Mouse (Mus musculus): Measurements from ENCODE around the gene Myo1h.

Myo1h gene

DNA sequence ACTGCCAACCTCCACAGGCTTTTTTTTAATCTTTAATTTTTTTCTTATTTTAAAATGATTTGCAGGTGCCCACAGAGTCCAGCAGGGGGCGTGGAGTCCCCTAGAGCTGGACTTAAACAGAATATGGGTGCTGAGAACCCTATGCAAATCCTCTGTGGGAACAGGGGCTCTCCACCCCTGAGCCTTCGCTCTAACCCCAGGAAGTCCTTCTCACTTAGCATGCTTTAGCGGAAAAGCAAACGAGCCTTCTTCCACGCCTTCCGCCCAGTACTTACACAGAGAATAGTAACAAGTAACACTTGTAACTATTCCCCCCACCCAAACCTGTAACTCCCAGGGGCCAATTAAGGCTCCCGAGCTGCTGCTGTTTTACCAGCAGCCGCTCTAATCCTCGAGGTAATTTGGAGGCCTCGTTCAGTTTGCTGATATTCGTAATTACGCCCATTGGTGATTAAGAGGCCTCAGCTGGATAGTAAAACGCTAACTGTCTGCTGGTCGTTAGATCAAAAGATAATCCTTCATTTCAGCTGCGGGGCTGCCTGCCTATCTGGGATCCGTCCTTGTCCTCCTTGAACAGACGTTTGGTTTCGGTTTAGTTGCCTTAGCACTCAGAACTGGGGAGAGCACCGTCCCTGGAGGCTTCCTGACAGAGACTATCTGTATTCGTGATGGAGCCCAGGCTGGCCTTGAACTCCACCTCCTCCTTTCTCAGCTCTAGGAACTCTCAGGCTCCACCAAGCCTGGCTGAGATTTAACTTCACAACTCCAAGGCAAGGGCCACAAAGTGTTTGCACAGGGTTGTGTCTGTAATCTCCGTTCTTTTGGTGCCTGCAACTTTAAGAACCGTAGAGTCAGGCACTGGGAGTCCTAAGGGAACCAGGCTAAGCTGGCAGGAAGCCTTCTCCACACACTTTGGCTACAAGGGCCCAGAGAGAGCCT lies 8.0 kb downstream of the Myo1h start:
- no peak for DNase-seq (ENCODE audit: low spot score in 2 of 2)

- DNase-seq (ENCODE audit: low spot score in 2 of 2) = no peak
Measured at GRCm38 (mm10) chr5:114298212-114298894, 9.4 kb downstream of the Myo1h start.

GRCm38 (mm10) chr5:114299156-114299855 lies 10.3 kb downstream of the Myo1h start:
- DNase-seq (ENCODE audit: low spot score in 2 of 2) = no peak

DNA sequence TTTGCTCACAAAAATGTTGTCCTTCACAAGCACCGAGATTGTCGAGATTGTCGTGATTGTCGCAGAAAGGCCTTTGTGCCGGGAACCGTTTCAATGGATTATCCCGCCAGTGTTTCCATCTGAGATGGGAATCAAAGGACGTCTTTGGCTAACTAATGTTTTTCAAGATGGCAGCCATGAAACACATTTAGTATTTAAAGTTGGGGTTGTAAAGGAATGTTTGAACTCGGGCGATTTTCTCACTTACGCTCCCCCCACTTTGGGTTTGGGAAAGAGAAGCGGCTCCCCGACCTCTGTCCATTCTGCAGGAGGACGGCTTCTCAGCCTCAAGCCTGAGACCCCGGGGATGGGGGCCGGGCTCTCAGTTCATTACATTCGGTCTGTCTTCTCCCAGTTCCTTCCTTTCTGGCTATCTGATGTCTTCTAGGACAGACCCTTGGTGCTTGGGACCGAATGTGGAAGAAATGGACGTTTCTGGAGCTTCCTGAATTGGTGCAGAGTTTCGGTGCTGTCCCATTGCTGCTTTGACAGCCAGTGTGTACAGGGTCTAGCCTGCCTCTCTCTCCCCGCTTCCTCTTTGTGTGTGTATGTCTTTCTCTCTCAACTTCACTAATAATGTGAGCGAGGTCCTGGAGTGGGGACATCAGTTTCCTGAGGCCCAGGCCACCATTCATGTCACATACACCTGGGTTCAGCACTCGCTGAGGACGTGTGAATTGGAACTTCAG lies 11.1 kb downstream of the Myo1h start:
- no peak for DNase-seq (ENCODE audit: low spot score in 2 of 2)

GRCm38 (mm10) chr5:114303166-114303565 lies 14.2 kb downstream of the Myo1h start:
- no peak for DNase-seq (ENCODE audit: low spot score in 2 of 2)

DNA sequence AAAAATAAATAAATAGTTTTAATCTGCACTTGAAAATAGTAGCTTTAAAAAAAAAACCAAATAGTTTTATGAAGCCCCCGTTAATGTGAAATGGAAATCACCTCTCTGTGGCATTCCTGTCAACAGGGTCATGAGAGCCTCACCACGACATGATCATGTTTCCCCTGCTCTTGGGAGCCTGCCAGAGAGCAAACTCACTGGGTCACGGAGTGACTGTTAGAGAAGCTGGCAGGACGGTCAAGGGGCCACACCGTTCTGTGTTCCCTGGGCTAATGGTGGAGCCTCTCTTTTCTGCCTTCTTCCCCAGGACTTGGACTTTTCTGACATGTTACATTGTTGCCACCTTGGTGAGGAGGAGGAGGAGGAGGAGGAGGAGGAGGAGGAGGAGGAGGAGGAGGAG lies 17.5 kb downstream of the Myo1h start:
- DNase-seq (ENCODE audit: low spot score in 2 of 2) = no peak

DNA sequence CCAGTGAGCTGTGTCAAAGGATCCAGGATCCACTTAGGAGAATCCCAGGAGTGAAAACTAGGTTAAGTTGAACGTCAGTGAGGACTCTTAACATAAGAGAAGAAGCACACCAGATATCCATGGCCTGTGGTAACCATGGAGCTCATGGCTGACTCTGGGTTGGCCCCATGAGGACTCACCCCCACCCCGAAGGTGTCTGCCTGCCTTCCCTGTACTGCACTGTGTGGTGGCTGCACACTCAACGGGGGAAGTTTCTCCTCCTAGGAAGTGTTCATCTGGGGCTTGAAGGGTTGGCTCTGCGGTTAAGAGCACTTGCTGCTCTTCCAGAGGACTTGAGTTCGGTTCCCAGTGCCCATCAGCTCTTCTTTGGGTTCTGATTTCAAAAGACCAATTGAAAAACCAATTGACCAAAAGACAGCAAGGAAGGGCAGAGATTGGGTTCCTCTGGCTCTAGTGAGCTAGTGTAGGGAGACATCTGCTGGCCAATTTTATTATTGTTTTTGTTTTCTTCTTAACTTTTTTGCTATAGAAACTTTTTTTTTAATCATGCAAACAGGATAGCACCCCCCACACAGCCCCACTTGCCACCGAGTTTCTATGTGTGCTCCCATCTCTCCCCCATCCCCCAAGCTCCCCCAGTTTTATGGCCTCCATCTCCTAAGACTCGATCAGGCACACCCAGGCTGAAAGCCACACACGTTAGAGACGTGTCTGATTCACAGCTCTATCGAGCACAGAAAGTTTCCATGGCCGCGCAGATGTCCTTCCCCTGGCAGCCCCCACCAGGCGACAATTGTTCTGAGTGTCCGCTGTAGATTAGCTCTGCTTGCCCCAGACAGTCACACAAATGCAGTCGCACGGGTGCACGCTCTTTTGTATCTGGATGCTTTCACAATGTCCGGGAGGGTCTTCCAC lies 20.1 kb downstream of the Myo1h start:
- DNase-seq (ENCODE audit: low spot score in 2 of 2) = peak in 1 of 2 experiments; percentile 55

- no peak for DNase-seq (ENCODE audit: low spot score in 2 of 2)
Measured at GRCm38 (mm10) chr5:114309680-114310036, 20.7 kb downstream of the Myo1h start.

DNA sequence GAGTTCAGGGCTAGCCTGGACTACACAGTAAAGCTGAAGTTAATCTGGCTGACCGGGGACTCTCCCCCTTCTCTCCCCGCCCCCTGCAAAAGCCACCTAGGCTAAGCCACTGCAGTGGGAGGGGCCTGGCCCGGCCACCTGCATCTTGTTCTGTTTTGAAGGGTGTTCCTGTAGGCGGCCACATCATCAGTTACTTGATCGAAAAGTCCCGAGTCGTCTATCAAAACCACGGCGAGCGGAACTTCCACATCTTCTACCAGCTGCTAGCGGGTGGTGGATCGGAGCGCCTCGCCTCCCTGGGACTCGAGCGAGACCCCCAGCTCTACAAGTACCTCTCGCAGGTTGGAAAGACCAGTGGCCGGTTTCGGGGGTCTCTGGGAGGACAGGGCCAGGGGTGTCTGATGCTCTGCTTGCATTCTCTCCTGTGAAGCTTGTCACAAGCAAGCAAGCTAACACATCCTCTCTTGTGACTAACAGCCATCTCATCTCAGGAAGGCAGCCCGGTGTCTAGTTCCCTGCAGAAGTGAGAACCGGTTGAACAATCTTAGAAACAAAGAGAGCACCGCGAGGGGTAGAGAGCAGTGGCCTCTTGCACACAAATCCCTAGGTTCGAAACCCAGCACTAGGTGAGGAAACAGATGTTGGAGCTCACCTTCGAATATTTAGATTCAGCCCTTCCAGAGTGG lies 34.3 kb downstream of the Myo1h start:
- DNase-seq (ENCODE audit: low spot score in 2 of 2) = peak; percentile 33 to 40

DNA sequence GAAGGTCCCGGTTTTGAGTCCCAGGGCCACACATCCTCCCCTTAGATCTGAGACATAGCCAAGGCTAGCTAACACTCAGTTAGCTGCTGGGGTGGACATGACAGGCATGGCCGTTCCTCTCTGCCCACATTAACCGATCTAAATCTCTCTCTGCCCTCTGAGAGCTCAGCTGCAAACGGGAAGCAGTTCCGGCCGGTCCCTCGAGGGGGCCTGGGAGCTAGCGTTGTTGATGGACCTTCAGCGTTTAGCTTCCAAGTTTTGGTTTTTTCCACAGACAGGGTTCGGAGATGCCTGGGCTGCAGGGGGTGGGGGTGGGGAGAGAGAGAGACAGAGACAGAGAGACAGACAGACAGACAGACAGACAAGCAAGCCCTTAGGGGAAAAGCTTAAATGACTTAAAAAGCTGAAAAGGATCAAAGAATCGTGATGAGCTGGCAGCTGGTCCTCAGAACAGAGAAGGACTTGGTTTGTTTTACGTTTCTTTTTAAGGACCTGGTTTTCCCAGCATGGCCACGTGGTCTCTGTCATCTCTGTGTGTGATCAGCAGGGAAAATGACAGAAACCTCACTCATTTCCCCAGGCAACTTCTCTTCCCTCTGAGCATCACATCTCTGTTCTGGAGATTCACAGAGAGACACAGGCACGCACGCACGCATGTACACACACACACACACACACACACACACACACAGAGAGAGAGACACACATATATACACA lies 35.0 kb downstream of the Myo1h start:
- peak; percentile 23 to 52 for DNase-seq (ENCODE audit: low spot score in 2 of 2)

DNA sequence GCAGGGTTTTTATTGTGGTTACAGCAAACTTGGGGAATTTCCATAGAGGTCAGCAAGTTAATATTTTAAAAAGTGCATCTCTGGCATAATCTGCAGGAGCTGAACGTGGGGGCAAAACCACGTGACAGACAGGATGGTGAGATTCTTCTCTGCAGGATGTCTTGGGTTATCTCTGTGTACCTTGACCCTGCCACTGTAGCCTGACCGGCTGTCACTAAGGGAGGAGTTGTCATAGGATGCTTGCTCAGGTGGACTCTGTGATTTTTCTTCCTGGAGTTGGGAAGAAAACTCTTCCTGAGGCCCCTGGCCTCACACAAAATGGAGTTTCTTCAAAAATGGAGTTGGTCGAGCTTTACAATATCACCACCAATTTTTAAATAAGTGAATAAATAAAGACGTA lies 54.0 kb downstream of the Myo1h start:
- DNase-seq (ENCODE audit: low spot score in 2 of 2) = no peak

DNA sequence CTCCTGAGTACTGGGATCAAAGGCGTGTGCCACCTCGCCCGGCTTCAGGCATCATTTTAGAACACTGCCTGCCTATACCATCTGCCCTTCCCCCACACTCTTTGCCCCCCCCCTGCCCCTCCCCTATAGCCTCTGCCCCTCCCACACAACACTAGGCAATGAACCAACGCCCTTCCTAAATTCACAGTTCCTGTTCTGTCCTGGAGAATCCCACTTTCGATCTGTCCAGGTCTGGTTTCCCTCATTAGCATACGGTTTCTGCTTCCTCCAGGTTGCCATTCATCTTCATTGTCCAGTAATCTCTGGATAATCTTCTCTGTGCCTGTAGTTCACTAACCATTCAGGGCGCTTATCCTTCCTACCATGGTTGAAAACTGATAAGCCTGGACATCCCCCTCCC lies 54.6 kb downstream of the Myo1h start:
- DNase-seq (ENCODE audit: low spot score in 2 of 2) = no peak

- no peak for DNase-seq (ENCODE audit: low spot score in 2 of 2)
Measured at GRCm38 (mm10) chr5:114345538-114345937, 56.6 kb downstream of the Myo1h start.

DNA sequence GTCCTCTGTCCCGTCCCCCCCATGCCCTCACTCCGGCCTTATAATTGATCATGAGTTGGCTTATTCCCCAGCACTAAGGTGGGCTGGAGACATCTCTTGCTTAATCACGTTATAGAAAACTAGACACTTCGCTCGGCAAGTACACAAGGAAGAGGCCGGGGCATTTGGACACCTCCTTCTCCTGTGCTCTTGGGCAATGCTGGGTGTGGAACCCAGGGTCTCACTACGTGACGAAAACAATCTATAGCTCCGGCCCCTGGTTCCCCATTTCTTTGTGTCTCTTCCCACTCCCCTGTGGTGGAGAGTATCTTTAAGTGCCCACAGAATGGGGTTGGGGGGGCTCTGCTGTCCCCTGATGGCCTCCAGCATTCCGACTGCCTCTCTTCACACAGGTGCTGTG lies 58.0 kb downstream of the Myo1h start:
- DNase-seq (ENCODE audit: low spot score in 2 of 2) = no peak

DNA sequence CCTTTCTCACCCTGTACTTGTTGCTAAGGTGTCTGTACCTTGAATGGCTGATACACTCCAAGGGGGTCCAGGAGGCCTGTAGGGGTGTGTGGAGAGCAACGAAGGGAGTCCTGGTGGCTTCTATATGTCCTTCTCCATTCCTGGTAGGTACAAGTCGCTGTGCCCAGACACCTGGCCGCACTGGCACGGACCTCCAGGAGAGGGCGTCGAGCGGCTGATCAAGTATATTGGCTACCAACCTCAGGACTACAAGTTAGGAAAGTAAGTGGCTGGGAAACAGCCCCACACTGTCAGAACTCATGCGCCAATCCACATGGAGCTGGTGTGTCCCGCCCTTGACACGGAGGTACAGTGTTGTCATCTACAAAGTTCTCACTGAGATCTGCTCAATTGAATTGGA lies 62.5 kb downstream of the Myo1h start:
- DNase-seq (ENCODE audit: low spot score in 2 of 2) = no peak

GRCm38 (mm10) chr5:114356250-114356935 lies 67.4 kb downstream of the Myo1h start:
- peak; percentile 73 to 77 for DNase-seq (ENCODE audit: low spot score in 2 of 2)

DNA sequence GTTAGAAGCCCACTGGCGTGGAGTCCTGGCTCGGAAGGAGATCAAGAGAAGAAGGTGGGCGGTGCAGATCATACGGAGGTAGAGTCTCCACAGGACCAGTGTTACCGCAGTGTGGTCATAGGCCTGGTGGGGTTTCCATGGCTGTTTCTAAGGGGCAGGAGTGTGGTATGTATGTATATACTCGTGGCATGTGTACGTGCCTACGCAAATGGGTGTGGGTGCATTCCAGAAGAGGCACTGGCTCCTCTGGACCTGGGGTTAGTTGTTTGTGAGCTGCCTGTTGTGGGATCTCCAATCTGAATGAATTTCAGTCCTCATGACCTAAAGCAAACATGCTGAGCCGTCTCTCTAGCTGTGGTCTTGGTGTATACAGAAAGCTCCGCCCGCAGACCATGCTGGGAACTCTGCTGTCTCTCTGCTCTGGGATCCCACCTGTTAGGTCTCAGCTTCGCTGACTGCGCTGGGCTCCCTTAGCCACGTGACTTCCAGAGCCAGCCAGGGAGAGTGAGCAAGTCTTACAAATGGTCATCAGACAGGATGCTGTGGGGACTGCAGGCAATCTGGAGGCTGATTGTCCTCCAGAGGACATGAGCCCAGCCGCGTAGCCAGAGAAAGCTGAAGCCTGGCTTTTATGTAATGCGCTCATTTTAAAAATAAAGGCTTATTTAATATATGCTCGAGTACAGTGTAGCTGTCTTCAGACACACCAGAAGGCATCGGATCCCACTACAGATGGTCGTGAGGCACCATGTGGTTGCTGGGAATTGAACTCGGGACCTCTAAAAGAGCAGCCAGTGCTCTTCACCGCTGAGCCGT lies 68.2 kb downstream of the Myo1h start:
- DNase-seq (ENCODE audit: low spot score in 2 of 2) = no peak

- DNase-seq (ENCODE audit: low spot score in 2 of 2) = no peak
Measured at GRCm38 (mm10) chr5:114358833-114359232, 69.9 kb downstream of the Myo1h start.
